Mouse (Mus musculus): ENCODE measurements around the gene Lrrc9.

DNA sequence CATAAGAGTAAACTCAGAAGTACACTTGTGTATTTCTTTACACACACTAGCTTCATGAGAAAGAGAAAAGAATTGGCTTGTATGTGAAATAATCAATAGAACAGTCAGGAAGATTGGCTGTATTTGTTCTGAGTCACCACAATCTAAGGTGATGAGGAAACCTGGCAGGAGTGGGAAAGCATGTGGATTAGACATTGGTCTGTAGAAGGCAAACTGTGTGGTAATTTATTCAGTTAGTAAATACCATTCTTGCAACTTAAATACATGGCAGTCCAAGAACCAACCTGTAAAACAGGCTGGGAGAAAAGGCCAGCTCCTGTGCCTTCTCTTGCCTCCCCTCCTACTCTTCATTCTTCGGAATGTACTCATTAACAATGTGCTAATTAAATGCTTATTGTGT lies 25.6 kb downstream of the Lrrc9 start:
- TF ChIP-seq CTCF (IDR thresholded peaks at IDR 0.05; ENCODE audit: insufficient read depth, low read depth, low read length) (no peak), POLR2A (IDR thresholded peaks at IDR 0.05; ENCODE audit: insufficient read depth, low read depth, low read length) (no peak)
